Mouse (Mus musculus) intestine, postnatal 0 days (tissue): ENCODE measurements around the gene Sstr1. TPM values are rescaled to one million over a fixed set of nuclear protein-coding genes. Genes with fewer than 3 reads are reported as not detected.

Source experiments
- ATAC-seq: fragments of 200-750 bp; cut with Nextera tagmentation; 2 replicates; pipeline ENCODE4 v1.8.0; 2017; ENCODE audit warnings: mild to moderate bottlenecking, moderate TSS enrichment, moderate library complexity
- H3K27ac ChIP-seq: fragments of 300-500 bp; sonication (generic); 2 replicates; pipeline ENCODE4 v1.5.1; 2014; ENCODE audit warnings: mild to moderate bottlenecking, low read depth, low read length, moderate library complexity
- H3K27me3 ChIP-seq: fragments of 300-500 bp; sonication (generic); replicated peaks from 2 replicates; pipeline ENCODE4 v1.6.1; 2014; ENCODE audit warnings: low read length, mixed read lengths; ENCODE audit not compliant: control insufficient read depth, insufficient read depth
- H3K36me3 ChIP-seq: fragments of 300-500 bp; sonication (generic); 2 replicates; pipeline ENCODE4 v1.6.1; 2014; ENCODE audit warnings: mild to moderate bottlenecking, moderate library complexity; ENCODE audit not compliant: control insufficient read depth, insufficient read depth
- H3K4me1 ChIP-seq: fragments of 300-500 bp; sonication (generic); replicated peaks from 2 replicates; pipeline ENCODE4 v1.6.1; 2014; ENCODE audit warnings: antibody characterized with exemption, low read length, mixed read lengths; ENCODE audit not compliant: control insufficient read depth, insufficient read depth
- H3K4me2 ChIP-seq: fragments of 300-500 bp; sonication (generic); replicated peaks from 2 replicates; pipeline ENCODE4 v1.6.1; 2014; ENCODE audit warnings: low read depth, mild to moderate bottlenecking, moderate library complexity
- H3K4me3 ChIP-seq: fragments of 300-500 bp; sonication (generic); 2 replicates; pipeline ENCODE4 v1.5.1; 2014; ENCODE audit warnings: low read depth, low read length
- H3K9ac ChIP-seq: fragments of 300-500 bp; sonication (generic); 2 replicates; pipeline ENCODE4 v1.6.1; 2014; ENCODE audit warnings: mild to moderate bottlenecking, low read depth, low read length
- H3K9me3 ChIP-seq: fragments of 300-500 bp; sonication (generic); 2 replicates; pipeline ENCODE4 v1.6.1; 2016; ENCODE audit warnings: mixed run types; ENCODE audit not compliant: control insufficient read depth
- CTCF ChIP-seq: sonication (generic); IDR thresholded peaks from 2 replicates; pipeline ENCODE4 v1.5.1; 2016; ENCODE audit warnings: low read depth, mild to moderate bottlenecking, control low read depth, antibody characterized with exemption, moderate library complexity
- WGBS: fragments of 180-500 bp; shearing (Covaris S2); extraction: QIAGEN DNeasy Blood & Tissue Kit; methylation state at CpG from one replicate; pipeline ENCODE4 v1.1.7; 2014; 5-methylcytosine and 5-hydroxymethylcytosine counted together
- polyA plus RNA-seq: library from polyadenylated mRNA; unstranded; fragments of >200 nt; fragmentation: Nextera tagmentation; extraction: Ambion mirVana; gene quantifications from 2 replicates; pipeline ENCODE4 v1.2.1, GENCODE M21; 2015

The Sstr1 gene
- polyA plus RNA-seq, 1 experiment from 2014 or later = 2.7 TPM

DNA sequence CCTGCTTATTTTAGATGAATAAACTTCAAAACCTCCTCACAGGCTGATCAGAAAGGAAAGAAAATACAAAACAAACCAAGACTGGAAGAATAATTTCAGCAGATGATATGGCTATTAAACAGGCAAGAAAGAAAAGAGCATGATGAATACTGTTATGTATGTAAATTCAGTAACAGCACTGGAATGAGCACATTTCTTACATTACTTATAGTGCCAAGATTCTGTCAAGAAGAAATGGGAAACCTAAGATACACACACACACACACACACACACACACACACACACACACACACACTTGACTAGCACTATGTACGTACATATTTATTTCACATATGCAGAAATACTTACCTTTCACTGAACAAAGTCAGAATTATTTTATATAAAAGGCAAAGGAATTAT lies 40.3 kb downstream of the Sstr1 start:
- H3K4me2 ChIP-seq = no peak overlapping the region
- H3K27ac ChIP-seq = no peak overlapping the region
- H3K9me3 ChIP-seq = no peaks in the 10 kb centered on the region
- no peak for ATAC-seq
- no peak overlapping the region for H3K4me3 ChIP-seq
- WGBS = 68% methylated on average over 1 of the region's 1 CpGs
- H3K36me3 ChIP-seq = no peaks in the 10 kb centered on the region
- H3K9ac ChIP-seq = no peak overlapping the region
- no peaks in the 10 kb centered on the region for H3K4me1 ChIP-seq
- H3K27me3 ChIP-seq = no peaks in the 10 kb centered on the region
- TF ChIP-seq CTCF = no peak

Other genes starting within 250 kb of the Sstr1 start
- gene Clec14a, start 57.5 kb downstream of the Sstr1 start, polyA plus RNA-seq = 5.3 and 6.3 TPM in 2 replicates